Mouse (Mus musculus) heart, postnatal 0 days (tissue): ENCODE measurements around the gene Lrg1.

Experiments used
- CTCF ChIP-seq: IDR thresholded peaks from 2 replicates; pipeline ENCODE4 v1.5.1; 2016; ENCODE audit warnings: antibody characterized with exemption, control low read depth, low read depth
- EP300 ChIP-seq: IDR thresholded peaks from 2 replicates; pipeline ENCODE4 v1.6.1; 2016; ENCODE audit warnings: antibody characterized with exemption, low read depth

DNA sequence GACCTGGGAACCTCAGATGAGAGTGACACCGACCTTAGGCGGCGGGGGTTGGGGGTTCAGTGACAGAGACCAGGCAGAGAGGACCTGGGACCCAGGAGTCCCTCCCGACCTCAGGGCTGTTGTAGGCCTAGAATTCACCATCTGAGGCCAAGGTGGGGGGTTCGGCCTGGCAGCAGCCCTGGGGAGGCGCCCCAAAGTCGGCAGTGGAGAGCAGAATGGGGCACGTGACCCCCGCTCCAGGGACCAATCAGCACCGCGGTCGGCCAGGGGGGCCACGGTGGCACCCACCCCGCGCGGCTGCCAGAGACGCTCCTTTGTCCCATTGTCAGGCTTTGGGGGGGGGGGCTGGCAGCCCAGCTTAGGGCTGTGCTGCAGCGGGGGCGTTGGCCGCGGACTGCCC, 17.6 kb upstream of the Lrg1 start:
- TF ChIP-seq CTCF (no peak), EP300 (no peak)
